Mouse (Mus musculus) neural tube, embryonic 15.5 days (tissue): ENCODE measurements at regions not wholly inside any gene's neighbourhood (a gene's known extent, or its start where the extent isn't known, plus 50 kb on each side); places are given as distances from the start of the nearest gene placed in this dataset.

Experiments
- ATAC-seq: fragments of 200-750 bp; cut with Nextera tagmentation; 2 replicates; pipeline ENCODE4 v1.8.0; 2017; ENCODE audit warnings: mild to moderate bottlenecking, moderate TSS enrichment, moderate library complexity; ENCODE audit not compliant: low FRiP score
- H3K27ac ChIP-seq: fragments of 300-500 bp; sonication (generic); replicated peaks from 2 replicates; pipeline ENCODE4 v1.5.1; 2015; ENCODE audit warnings: mild to moderate bottlenecking, inconsistent platforms
- H3K27me3 ChIP-seq: fragments of 300-500 bp; sonication (generic); replicated peaks from 2 replicates; pipeline ENCODE4 v1.6.1; 2015; ENCODE audit warnings: inconsistent platforms
- H3K36me3 ChIP-seq: fragments of 300-500 bp; sonication (generic); 2 replicates; pipeline ENCODE4 v1.6.1; 2015; ENCODE audit warnings: inconsistent platforms
- H3K4me1 ChIP-seq: fragments of 300-500 bp; sonication (generic); 2 replicates; pipeline ENCODE4 v1.6.1; 2015; ENCODE audit warnings: inconsistent platforms
- H3K4me2 ChIP-seq: fragments of 300-500 bp; sonication (generic); 2 replicates; pipeline ENCODE4 v1.6.1; 2015; ENCODE audit warnings: inconsistent platforms, mild to moderate bottlenecking, moderate library complexity
- H3K4me3 ChIP-seq: fragments of 300-500 bp; sonication (generic); replicated peaks from 2 replicates; pipeline ENCODE4 v1.5.1; 2015; ENCODE audit warnings: mild to moderate bottlenecking, inconsistent platforms
- H3K9ac ChIP-seq: fragments of 300-500 bp; sonication (generic); replicated peaks from 2 replicates; pipeline ENCODE4 v1.6.1; 2015; ENCODE audit warnings: mild to moderate bottlenecking, inconsistent platforms
- H3K9me3 ChIP-seq: fragments of 300-500 bp; sonication (generic); replicated peaks from 2 replicates; pipeline ENCODE4 v1.6.1; 2016; ENCODE audit warnings: inconsistent platforms
- WGBS: fragments of 180-500 bp; shearing (Covaris S2); methylation state at CpG from one replicate; pipeline ENCODE4 v1.1.7; 2015; ENCODE audit warnings: mixed read lengths; 5-methylcytosine and 5-hydroxymethylcytosine counted together

DNA sequence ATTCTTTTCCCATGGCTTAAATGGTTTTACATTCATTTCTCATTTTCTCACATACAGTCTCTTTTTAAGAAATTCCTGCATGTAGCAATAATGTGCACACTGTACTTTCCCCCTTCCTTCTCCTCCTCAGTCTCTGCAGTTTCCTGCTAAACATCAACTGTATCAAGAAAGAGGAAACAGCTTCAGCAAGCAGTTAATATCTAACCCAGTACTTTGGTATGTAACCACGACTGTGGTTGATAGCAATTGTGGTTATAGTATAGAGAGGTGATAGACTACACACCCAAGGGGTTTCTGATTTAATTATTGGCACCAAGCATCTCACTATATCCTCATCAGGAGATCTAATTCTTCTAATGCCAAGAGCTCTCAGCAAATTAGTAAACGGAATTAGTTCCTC lies 52.8 kb upstream of the Eci2 start:
- Histone ChIP-seq H3K27ac (no peak overlapping the region), H3K36me3 (no peaks in the 10 kb centered on the region), H3K9ac (no peak overlapping the region), H3K9me3 (no peaks in the 10 kb centered on the region), H3K4me2 (no peak overlapping the region), H3K4me1 (no peaks in the 10 kb centered on the region), H3K4me3 (no peak overlapping the region), H3K27me3 (no peaks in the 10 kb centered on the region)
- 50% methylated on average over 2 of the region's 2 CpGs for WGBS
- no peak for ATAC-seq

DNA sequence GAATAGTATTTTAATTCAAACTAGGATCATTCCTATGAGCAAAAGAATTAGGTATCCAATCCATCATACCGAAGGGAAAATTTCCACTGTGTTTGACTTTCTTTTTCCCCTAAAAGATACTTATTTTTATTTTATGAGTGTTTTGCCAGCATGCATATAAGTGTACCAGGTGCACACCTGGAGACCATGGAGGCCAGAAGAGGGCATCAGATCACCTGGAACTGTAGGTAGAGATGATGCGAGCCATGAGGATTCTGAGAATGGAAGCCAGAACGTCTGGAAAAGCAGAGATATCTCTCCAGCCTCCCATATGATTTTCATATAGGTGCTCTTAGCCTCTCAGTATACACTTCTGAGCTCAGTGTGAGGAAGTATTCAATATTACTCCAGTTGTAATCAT lies 58.5 kb upstream of the Eci2 start:
- Histone ChIP-seq H3K9me3 (no peaks in the 10 kb centered on the region), H3K27me3 (no peaks in the 10 kb centered on the region), H3K36me3 (no peaks in the 10 kb centered on the region), H3K4me2 (no peak overlapping the region), H3K9ac (no peak overlapping the region), H3K4me3 (no peak overlapping the region), H3K27ac (no peak overlapping the region), H3K4me1 (no peaks in the 10 kb centered on the region)
- no peak for ATAC-seq
- WGBS, result 79% methylated on average over 3 of the region's 3 CpGs

DNA sequence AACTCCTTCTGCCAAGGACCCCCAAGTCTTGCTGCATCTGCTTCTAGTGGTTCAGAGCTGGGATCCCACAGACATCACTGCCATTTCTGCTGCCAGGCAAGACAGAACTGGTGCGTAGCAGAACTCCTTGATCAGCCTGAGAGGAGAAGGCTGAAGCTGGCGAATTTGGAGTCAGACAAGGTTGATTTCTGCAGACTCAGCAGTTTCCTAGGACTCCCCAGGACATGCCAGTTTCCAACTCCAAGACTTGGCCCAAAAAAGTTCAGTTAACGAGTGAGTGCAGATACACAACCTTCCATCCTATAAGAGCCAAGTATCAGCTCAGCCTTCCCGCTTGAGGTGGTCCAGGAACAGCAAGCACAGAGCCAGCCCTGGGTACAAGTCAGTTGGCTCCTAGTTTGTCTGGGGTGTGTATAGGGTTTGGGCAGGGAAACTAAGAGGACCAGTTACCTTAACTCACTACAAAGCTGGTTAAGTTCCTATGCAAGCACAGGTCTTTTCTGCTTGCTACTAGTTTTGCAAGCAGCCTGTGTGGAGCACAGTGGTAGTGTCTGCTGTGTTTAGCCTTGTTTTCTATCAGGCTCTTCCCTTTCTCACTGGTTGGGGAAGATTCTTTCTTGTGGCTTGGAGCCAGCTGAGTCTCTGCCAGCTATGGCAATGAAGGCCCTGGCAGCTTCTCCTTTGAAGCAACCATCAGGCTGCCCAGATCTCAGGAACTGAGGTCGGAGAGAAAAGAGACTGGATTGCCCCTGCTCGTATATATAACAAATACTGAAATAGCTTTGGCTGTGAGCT lies 60.5 kb upstream of the Eci2 start:
- no peaks in the 10 kb centered on the region for H3K36me3 ChIP-seq
- H3K4me2 ChIP-seq, result no peak overlapping the region
- no peaks in the 10 kb centered on the region for H3K4me1 ChIP-seq
- 75% methylated on average over 6 of the region's 6 CpGs for WGBS
- H3K9ac ChIP-seq, result no peak overlapping the region
- H3K27me3 ChIP-seq, result no peaks in the 10 kb centered on the region
- no peaks in the 10 kb centered on the region for H3K9me3 ChIP-seq
- H3K4me3 ChIP-seq, result no peak overlapping the region
- no peak for ATAC-seq
- H3K27ac ChIP-seq, result no peak overlapping the region

DNA sequence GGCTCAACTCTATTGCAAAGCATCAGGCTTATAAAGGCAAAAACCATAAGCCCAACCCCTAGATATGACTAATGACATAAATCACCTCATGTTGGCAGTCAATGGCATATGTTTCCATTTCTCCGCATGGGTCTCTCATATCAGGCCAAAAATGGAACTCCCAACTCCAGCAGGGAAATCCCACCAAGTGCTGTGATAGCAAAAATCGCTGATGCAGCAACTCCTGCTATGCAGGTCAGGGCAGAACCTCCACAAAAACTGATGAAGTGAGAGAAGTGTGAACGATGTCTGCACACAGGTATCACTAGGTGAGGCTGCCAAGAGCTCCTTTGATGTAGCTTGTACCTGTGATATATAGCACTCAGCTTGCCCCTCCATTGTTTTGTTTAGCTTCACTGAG lies 64.3 kb upstream of the Eci2 start:
- H3K4me2 ChIP-seq, result no peak overlapping the region
- no peaks in the 10 kb centered on the region for H3K9me3 ChIP-seq
- H3K36me3 ChIP-seq, result no peaks in the 10 kb centered on the region
- 84% methylated on average over 3 of the region's 3 CpGs for WGBS
- H3K9ac ChIP-seq, result no peak overlapping the region
- H3K27me3 ChIP-seq, result no peaks in the 10 kb centered on the region
- no peaks in the 10 kb centered on the region for H3K4me1 ChIP-seq
- no peak for ATAC-seq
- H3K27ac ChIP-seq, result no peak overlapping the region
- H3K4me3 ChIP-seq, result no peak overlapping the region

DNA sequence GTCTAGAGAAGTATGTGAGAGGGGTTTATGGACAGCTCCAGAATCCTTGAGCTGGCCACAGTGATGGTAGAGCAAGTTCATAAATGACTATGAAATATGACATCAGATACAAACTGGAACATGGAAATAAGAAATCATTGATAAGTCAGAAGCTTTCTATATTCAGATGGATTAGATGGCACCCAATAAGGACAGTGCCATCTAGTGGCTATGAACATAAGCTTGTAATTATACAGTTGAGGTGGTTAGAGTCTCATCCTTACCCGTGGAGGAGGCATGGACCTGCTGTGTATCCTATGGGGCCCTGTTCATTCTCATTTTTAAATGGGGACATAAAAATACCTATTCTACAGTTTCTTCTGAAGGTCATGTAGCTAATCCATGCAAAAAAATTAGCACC lies 92.9 kb upstream of the Eci2 start:
- H3K4me3 ChIP-seq, result no peak overlapping the region
- no peak for ATAC-seq
- H3K27me3 ChIP-seq, result no peaks in the 10 kb centered on the region
- H3K9me3 ChIP-seq, result no peaks in the 10 kb centered on the region
- H3K4me1 ChIP-seq, result no peaks in the 10 kb centered on the region
- H3K27ac ChIP-seq, result no peak overlapping the region
- H3K36me3 ChIP-seq, result no peaks in the 10 kb centered on the region
- no peak overlapping the region for H3K9ac ChIP-seq
- H3K4me2 ChIP-seq, result no peak overlapping the region
- WGBS, result 39% methylated on average over 1 of the region's 1 CpGs

DNA sequence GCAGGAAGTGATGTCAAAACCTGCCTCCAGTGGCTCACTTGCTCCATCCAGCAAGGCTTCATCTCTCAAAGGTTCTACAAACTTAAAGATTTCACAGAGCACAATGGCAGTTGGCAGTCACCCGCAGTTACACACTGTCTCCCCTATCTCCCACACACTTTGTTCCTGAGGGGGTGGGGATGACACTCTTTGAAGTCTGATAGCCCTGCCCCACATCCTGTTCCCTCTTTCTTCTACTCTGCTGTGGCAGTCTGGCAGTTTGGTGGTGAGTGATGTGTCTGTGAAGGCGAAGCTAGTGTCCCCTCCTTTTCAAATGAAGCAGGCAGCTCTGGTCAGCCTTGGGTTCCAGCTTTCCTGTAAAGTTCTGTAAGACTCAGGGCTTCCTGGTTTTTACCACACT lies 102.6 kb upstream of the Eci2 start:
- no peaks in the 10 kb centered on the region for H3K9me3 ChIP-seq
- no peak overlapping the region for H3K27ac ChIP-seq
- H3K4me2 ChIP-seq, result no peak overlapping the region
- H3K4me3 ChIP-seq, result no peak overlapping the region
- H3K4me1 ChIP-seq, result no peaks in the 10 kb centered on the region
- no peak for ATAC-seq
- no peak overlapping the region for H3K9ac ChIP-seq
- WGBS, result 56% methylated on average over 2 of the region's 2 CpGs
- no peaks in the 10 kb centered on the region for H3K36me3 ChIP-seq
- no peaks in the 10 kb centered on the region for H3K27me3 ChIP-seq

DNA sequence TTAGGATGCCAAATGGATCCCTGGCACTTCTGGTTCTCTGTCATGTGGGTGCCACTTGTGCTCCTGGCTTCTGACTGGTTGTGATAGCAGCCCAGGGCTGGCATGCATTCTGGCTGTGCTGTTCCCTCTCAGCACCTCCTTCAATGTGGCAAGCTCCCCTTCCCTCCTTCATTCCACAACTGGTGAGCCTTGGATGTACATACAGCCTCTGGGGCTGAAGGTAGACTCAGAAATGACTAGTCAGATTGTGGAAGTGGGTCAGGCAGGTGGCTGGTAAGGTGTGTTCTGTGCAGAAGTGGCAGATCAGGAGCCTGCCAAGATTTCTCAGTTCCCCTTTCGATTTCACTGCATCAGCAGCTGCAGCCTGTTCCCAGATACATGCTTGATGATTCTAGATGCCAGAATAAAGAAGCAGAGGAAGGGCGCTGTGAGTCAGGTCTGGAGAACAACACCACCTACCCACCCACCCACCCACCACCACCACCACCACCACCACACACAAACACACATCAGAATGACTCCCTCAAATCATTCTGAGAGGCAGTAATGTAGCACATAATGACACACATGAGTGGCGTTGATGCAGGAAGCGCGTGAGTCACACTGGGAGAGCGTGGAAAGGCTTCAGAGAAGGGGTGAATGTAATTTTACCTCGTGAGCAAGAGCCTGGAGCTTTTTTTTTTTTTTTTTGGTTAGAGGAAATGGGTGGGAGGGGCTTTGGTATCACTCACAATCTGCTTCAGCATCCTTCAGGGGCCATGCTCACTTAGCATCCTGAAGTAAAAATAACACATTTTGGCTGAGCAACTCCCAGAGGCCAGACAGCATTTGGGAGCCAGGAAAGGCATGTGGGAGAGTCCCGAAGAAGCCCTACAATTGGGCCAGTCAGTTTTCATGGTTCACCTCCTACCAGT lies 104.6 kb upstream of the Eci2 start:
- H3K27ac ChIP-seq, result no peak overlapping the region
- H3K4me2 ChIP-seq, result no peak overlapping the region
- no peaks in the 10 kb centered on the region for H3K36me3 ChIP-seq
- no peak overlapping the region for H3K4me3 ChIP-seq
- ATAC-seq, result no peak
- no peaks in the 10 kb centered on the region for H3K9me3 ChIP-seq
- no peaks in the 10 kb centered on the region for H3K27me3 ChIP-seq
- 64% methylated on average over 8 of the region's 8 CpGs for WGBS
- H3K9ac ChIP-seq, result no peak overlapping the region
- H3K4me1 ChIP-seq, result no peaks in the 10 kb centered on the region

DNA sequence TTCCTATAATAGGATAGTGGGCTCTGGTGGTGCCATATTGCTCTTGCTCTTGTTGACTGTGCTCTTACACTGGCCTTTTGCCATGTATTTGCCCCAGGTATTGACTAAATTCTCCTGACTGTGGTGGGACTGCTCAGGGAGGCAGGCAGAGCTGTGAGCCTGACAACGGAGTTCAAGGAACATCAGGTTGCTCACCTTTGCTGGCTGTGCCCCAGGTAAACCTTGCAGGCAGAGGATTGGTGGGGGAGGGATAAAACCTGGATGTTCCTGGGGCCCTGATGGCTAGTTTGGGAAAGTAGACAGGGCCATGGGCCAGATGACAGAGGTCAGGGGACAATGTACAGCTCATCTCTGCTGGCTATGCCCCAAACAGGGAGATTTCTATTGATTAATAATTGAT lies 124.7 kb upstream of the Eci2 start:
- Histone ChIP-seq H3K36me3 (no peaks in the 10 kb centered on the region), H3K4me1 (no peaks in the 10 kb centered on the region), H3K4me2 (no peak overlapping the region), H3K9ac (no peak overlapping the region), H3K27me3 (no peaks in the 10 kb centered on the region), H3K27ac (no peak overlapping the region), H3K4me3 (no peak overlapping the region), H3K9me3 (no peaks in the 10 kb centered on the region)
- ATAC-seq, result no peak
- 83% methylated on average over 1 of the region's 1 CpGs for WGBS

DNA sequence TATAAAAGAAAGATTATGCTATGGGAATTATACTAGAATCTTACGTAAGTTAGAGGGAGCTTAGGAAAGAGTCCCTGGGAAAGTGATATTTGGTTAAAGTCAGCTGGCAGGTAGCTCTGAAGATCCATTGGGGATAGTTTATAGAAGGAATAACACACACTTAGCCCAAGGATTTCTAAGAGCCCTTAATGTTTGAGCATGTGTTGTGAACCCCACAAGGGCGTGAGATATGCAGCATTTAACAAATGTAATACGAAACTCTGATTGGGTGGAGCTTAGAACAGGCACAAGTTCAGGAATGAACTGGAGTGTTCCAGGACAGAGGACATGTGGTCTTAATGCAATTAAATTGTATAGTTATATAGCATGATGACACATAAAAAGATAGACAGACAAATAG lies 132.6 kb upstream of the Eci2 start:
- Histone ChIP-seq H3K27ac (no peak overlapping the region), H3K4me2 (no peak overlapping the region), H3K27me3 (no peaks in the 10 kb centered on the region), H3K4me3 (no peak overlapping the region), H3K9ac (no peak overlapping the region), H3K36me3 (no peaks in the 10 kb centered on the region), H3K9me3 (no peaks in the 10 kb centered on the region), H3K4me1 (no peaks in the 10 kb centered on the region)
- 78% methylated on average over 3 of the region's 3 CpGs for WGBS
- no peak for ATAC-seq

DNA sequence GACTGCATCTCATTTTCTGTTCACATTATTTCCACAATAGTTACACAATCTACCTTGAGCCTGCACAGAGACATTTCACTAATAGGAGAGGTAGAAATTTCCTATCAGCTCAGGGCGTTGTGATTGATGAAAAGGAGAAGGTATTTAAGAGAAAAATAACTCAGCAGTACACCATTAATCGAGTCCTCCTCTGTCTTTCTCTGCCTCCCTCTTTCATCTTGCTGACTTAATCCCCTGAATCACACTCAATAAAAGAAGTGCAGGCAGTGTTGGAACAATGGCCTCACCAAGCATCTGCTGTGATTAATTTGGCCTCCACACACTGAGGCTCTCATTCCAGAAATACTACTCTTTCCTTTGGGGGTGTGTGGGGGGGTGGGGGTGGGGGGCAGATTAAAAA lies 133.9 kb upstream of the Eci2 start:
- Histone ChIP-seq H3K9me3 (no peaks in the 10 kb centered on the region), H3K27me3 (no peaks in the 10 kb centered on the region), H3K27ac (no peak overlapping the region), H3K4me1 (no peaks in the 10 kb centered on the region), H3K36me3 (no peaks in the 10 kb centered on the region), H3K4me2 (no peak overlapping the region), H3K9ac (no peak overlapping the region), H3K4me3 (no peak overlapping the region)
- WGBS, result 9% methylated on average over 2 of the region's 2 CpGs
- ATAC-seq, result no peak

DNA sequence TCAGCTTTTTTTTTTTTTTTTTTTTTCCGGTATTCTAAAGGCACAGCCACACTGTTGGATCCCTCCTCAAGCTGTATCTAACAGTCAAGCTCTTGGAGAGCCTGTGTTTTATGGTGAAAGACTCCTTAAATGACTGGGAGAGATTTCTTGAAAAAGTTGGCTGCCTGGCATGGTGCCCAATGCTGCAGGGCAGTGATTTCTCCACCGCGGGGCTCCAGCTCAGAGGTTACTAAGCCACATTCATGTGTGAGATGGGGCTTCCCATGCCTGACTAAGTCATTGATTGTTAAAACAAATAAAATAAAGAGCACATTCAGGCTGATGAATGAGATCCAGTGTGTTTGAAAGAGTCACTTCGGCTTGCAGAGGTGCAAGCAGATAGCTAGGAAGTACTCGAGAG lies 139.2 kb upstream of the Eci2 start:
- Histone ChIP-seq H3K4me2 (no peak overlapping the region), H3K9me3 (no peaks in the 10 kb centered on the region), H3K4me1 (no peaks in the 10 kb centered on the region), H3K27me3 (no peaks in the 10 kb centered on the region), H3K36me3 (no peaks in the 10 kb centered on the region), H3K9ac (no peak overlapping the region), H3K4me3 (no peak overlapping the region), H3K27ac (no peak overlapping the region)
- 35% methylated on average over 5 of the region's 5 CpGs for WGBS
- ATAC-seq, result no peak

DNA sequence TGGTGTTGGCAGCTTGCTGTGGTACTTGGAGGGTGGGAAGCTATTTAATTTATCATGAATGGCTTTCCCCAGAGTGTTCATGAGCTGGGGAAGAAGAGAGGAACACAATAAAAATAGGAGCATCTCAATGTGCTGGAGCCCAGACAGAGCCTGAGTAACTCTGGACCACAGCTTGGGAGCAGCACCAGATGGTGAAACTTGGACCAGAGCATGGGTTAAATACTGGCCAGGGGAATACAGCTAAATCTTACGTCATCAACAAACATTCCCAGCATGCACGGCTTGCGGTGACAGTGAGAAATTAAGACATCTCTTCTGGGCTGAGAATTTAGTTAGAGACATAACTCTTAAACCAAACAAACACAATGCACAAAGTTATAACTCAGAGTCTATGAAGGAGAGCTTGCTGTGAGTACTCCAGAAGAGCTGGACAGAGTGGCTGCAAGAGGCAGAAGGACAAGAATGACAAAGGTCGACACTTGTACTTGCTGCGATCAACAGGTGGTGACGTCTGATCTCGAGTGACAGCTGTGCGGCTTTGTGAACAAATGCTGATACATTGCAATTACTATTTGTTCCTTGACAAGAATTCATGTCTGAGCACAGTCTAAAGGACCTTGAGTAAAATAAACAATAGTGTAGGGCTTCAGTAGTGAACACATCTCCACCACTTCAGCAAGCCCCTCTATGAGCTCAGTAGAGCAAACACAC lies 140.1 kb upstream of the Eci2 start:
- H3K4me1 ChIP-seq, result no peaks in the 10 kb centered on the region
- 88% methylated on average over 8 of the region's 8 CpGs for WGBS
- no peak overlapping the region for H3K4me3 ChIP-seq
- no peaks in the 10 kb centered on the region for H3K27me3 ChIP-seq
- no peaks in the 10 kb centered on the region for H3K9me3 ChIP-seq
- ATAC-seq, result no peak
- H3K36me3 ChIP-seq, result no peaks in the 10 kb centered on the region
- H3K4me2 ChIP-seq, result no peak overlapping the region
- H3K27ac ChIP-seq, result no peak overlapping the region
- H3K9ac ChIP-seq, result no peak overlapping the region
